Mouse (Mus musculus) CH12.LX (cell line): ENCODE data around the gene Fabp3. TPM values are rescaled to one million over a fixed set of nuclear protein-coding genes. Genes with fewer than 3 reads are reported as not detected.

ENCODE experiments used
- DNase-seq: peaks from one replicate; pipeline ENCODE4 v3.0.0-alpha.2; 2013; ENCODE audit errors: extremely low read depth
- H3K27ac ChIP-seq: 2 replicates; pipeline ENCODE4 v1.5.1; 2012; ENCODE audit warnings: low read depth, mild to moderate bottlenecking, control low read depth, moderate library complexity; ENCODE audit not compliant: insufficient read depth
- H3K27me3 ChIP-seq: replicated peaks from 2 replicates; pipeline ENCODE3; 2012; ENCODE audit warnings: inconsistent platforms
- H3K36me3 ChIP-seq, 2 experiments: replicated peaks in 1 of 2; 2 replicates each; pipeline versions ENCODE3 to v1.6.1; 2012; ENCODE audit warnings: inconsistent platforms in 1 of 2, low read length in 1 of 2, mild to moderate bottlenecking in 1 of 2, mixed read lengths in 1 of 2, moderate library complexity in 1 of 2; ENCODE audit not compliant: control insufficient read depth in 1 of 2, insufficient read depth in 1 of 2
- H3K4me1 ChIP-seq, 2 experiments: 2 replicates each; pipeline ENCODE4 v1.6.1; 2012; ENCODE audit warnings: inconsistent platforms in 1 of 2, moderate library complexity in 1 of 2; ENCODE audit not compliant: insufficient read depth in 2 of 2, control insufficient read depth in 1 of 2
- H3K4me2 ChIP-seq: 2 replicates; pipeline ENCODE4 v1.6.1; 2012; ENCODE audit warnings: low read depth, mild to moderate bottlenecking, control low read depth; ENCODE audit not compliant: poor library complexity, insufficient read depth, severe bottlenecking
- H3K4me3 ChIP-seq, 3 experiments: fragments of 150-350 bp in 1 of 3; sonication (generic) in 1 of 3; replicated peaks in 1 of 3; 2 replicates each; pipeline versions ENCODE3 to v1.5.1; 2011 to 2012; ENCODE audit warnings: low read depth in 2 of 3, low read length in 2 of 3, mild to moderate bottlenecking in 2 of 3, moderate library complexity in 2 of 3, control low read depth in 1 of 3, improper control_type of control experiment in 1 of 3, inconsistent platforms in 1 of 3, mixed read lengths in 1 of 3; ENCODE audit not compliant: poor library complexity in 1 of 3
- H3K79me2 ChIP-seq: replicated peaks from 2 replicates; pipeline ENCODE4 v1.6.1; 2012; ENCODE audit warnings: mild to moderate bottlenecking, moderate library complexity; ENCODE audit not compliant: control insufficient read depth, poor library complexity, insufficient read depth, severe bottlenecking; ENCODE audit errors: extremely low read depth
- H3K9ac ChIP-seq: 2 replicates; pipeline ENCODE4 v1.6.1; 2012; ENCODE audit warnings: low read depth, mild to moderate bottlenecking, control low read depth, moderate library complexity; ENCODE audit not compliant: insufficient read depth
- H3K9me3 ChIP-seq: replicated peaks from 2 replicates; pipeline ENCODE3; 2012; ENCODE audit warnings: low read length, inconsistent platforms, mixed read lengths
- CTCF ChIP-seq, 2 experiments: IDR thresholded peaks in 1 of 2; conservative IDR thresholded peaks in 1 of 2; 2 replicates each; pipeline ENCODE4 v1.5.1; 2011 to 2012; ENCODE audit warnings: low read depth in 2 of 2, low read length in 2 of 2, improper control_type of control experiment in 1 of 2, inconsistent platforms in 1 of 2, mild to moderate bottlenecking in 1 of 2, moderate library complexity in 1 of 2
- ELF1 ChIP-seq: IDR thresholded peaks from 2 replicates; pipeline ENCODE4 v1.6.1; 2014; ENCODE audit warnings: low read depth, mild to moderate bottlenecking, inconsistent platforms, low read length, improper control_type of control experiment
- ETS1 ChIP-seq: conservative IDR thresholded peaks from 2 replicates; pipeline ENCODE4 v1.6.1; 2012; ENCODE audit warnings: low read depth, mild to moderate bottlenecking, inconsistent platforms, low read length, improper control_type of control experiment, moderate library complexity
- GABPA ChIP-seq: IDR thresholded peaks from 2 replicates; pipeline ENCODE4 v1.6.1; 2012; ENCODE audit warnings: low read depth, low read length, improper control_type of control experiment, inconsistent platforms; ENCODE audit not compliant: insufficient replicate concordance
- JUND ChIP-seq: conservative IDR thresholded peaks from 2 replicates; pipeline ENCODE4 v1.6.1; 2011; ENCODE audit warnings: low read depth, low read length, improper control_type of control experiment
- MAFK ChIP-seq: IDR thresholded peaks from 2 replicates; pipeline ENCODE4 v1.6.1; 2011; ENCODE audit warnings: low read length, improper control_type of control experiment; ENCODE audit not compliant: insufficient replicate concordance
- MAX ChIP-seq: IDR thresholded peaks from 2 replicates; pipeline ENCODE4 v1.6.1; 2011; ENCODE audit warnings: low read length, improper control_type of control experiment
- MXI1 ChIP-seq: IDR thresholded peaks from 2 replicates; pipeline ENCODE4 v1.6.1; 2011; ENCODE audit warnings: mild to moderate bottlenecking, low read depth, low read length, improper control_type of control experiment
- MYC ChIP-seq: IDR thresholded peaks from 2 replicates; pipeline ENCODE4 v1.6.1; 2011; ENCODE audit warnings: low read depth, mild to moderate bottlenecking, improper control_type of control experiment, low read length
- NELFE ChIP-seq: IDR thresholded peaks from 2 replicates; pipeline ENCODE4 v1.6.1; 2011; ENCODE audit warnings: low read depth, low read length, improper control_type of control experiment
- NRF1 ChIP-seq: IDR thresholded peaks from 2 replicates; pipeline ENCODE4 v1.6.1; 2014; ENCODE audit warnings: low read depth, mild to moderate bottlenecking, inconsistent platforms, low read length, improper control_type of control experiment, moderate library complexity
- PAX5 ChIP-seq: IDR thresholded peaks from 2 replicates; pipeline ENCODE4 v1.6.1; 2012; ENCODE audit warnings: low read length, inconsistent platforms, mixed read lengths
- POLR2A ChIP-seq: IDR thresholded peaks from 2 replicates; pipeline ENCODE4 v1.6.1; 2011; ENCODE audit warnings: low read depth, mild to moderate bottlenecking, improper control_type of control experiment, low read length
- POLR2AphosphoS2 ChIP-seq: IDR thresholded peaks from 2 replicates; pipeline ENCODE4 v1.6.1; 2011; ENCODE audit warnings: low read depth, low read length, improper control_type of control experiment
- RAD21 ChIP-seq: IDR thresholded peaks from 2 replicates; pipeline ENCODE4 v1.6.1; 2011; ENCODE audit warnings: low read depth, mild to moderate bottlenecking, low read length, improper control_type of control experiment, moderate library complexity
- RCOR1 ChIP-seq: conservative IDR thresholded peaks from 2 replicates; pipeline ENCODE4 v1.6.1; 2012; ENCODE audit warnings: low read depth, mild to moderate bottlenecking, inconsistent platforms, low read length, improper control_type of control experiment
- SIN3A ChIP-seq: IDR thresholded peaks from 2 replicates; pipeline ENCODE4 v1.6.1; 2012; ENCODE audit warnings: low read length, improper control_type of control experiment, inconsistent platforms
- SMC3 ChIP-seq: IDR thresholded peaks from 2 replicates; pipeline ENCODE4 v1.6.1; 2011; ENCODE audit warnings: low read depth, low read length, improper control_type of control experiment
- UBTF ChIP-seq: IDR thresholded peaks from 2 replicates; pipeline ENCODE4 v1.6.1; 2012; ENCODE audit warnings: low read depth, mild to moderate bottlenecking, inconsistent platforms, low read length, improper control_type of control experiment, moderate library complexity
- USF2 ChIP-seq: conservative IDR thresholded peaks from 2 replicates; pipeline ENCODE4 v1.6.1; 2011; ENCODE audit warnings: low read depth, low read length, improper control_type of control experiment
- ZKSCAN1 ChIP-seq: IDR thresholded peaks from 2 replicates; pipeline ENCODE4 v1.6.1; 2012; ENCODE audit warnings: low read depth, inconsistent platforms, low read length, improper control_type of control experiment, borderline replicate concordance
- ZMIZ1 ChIP-seq: IDR thresholded peaks from 2 replicates; pipeline ENCODE4 v1.6.1; 2012; ENCODE audit warnings: low read depth, mild to moderate bottlenecking, inconsistent platforms, low read length, improper control_type of control experiment
- ZNF384 ChIP-seq: IDR thresholded peaks from 2 replicates; pipeline ENCODE4 v1.6.1; 2012; ENCODE audit warnings: low read depth, low read length, improper control_type of control experiment, inconsistent platforms
- dilution Hi-C: fragments of 300-500 bp; cut with MboI; formaldehyde crosslinking; loops from 2 replicates; pipeline ENCODE4 v1.14.3; 2020; ENCODE audit warnings: low sequenced_read_pairs; ENCODE audit not compliant: extremely low pct_unique_long_range_greater_than_20kb, extremely low pct_ligation_motif_present
- in situ Hi-C: fragments of 300-500 bp; cut with MboI; formaldehyde crosslinking; loops from 3 replicates; pipeline ENCODE4 v1.14.3; 2019; ENCODE audit warnings: low sequenced_read_pairs, low pct_ligation_motif_present, low pct_unique_long_range_greater_than_20kb, mixed read lengths
- polyA plus RNA-seq: library from polyadenylated mRNA; unstranded; fragments of >175 nt; gene quantifications from 2 replicates; pipeline ENCODE4 v1.2.1, GENCODE M21; 2012; ENCODE audit warnings: low read depth; ENCODE audit not compliant: insufficient read length
- total RNA-seq, 2 experiments: library from RNA; depleted of rRNA; stranded (reverse); fragments of 300-350 nt in 1 of 2; fragments of >200 nt in 1 of 2; gene quantifications; 2 replicates each; pipeline ENCODE4 v1.2.3; 2012 to 2014

The Fabp3 gene
- total and polyA plus RNA-seq, 3 experiments: not detected

GRCm38 (mm10) chr4:130297123-130297529 lies 11.3 kb upstream of the Fabp3 start:
- H3K27me3 ChIP-seq: peaks cover 39% of the 10 kb centered on the region
- H3K9ac ChIP-seq: no peak overlapping the region
- H3K9me3 ChIP-seq: no peaks in the 10 kb centered on the region
- H3K79me2 ChIP-seq: no peaks in the 10 kb centered on the region
- H3K4me3 ChIP-seq: no peak overlapping the region
- peaks cover 0 to 4% of the 10 kb centered on the region in 2 experiments; a peak in 1 of 4 replicates for H3K4me1 ChIP-seq
- in situ Hi-C loops (no loop called here), dilution Hi-C loops (no loop called here)
- H3K27ac ChIP-seq: no peak overlapping the region
- DNase-seq: peak; percentile 55
- no peak overlapping the region for H3K4me2 ChIP-seq
- no peaks in the 10 kb centered on the region for H3K36me3 ChIP-seq
- TF ChIP-seq POLR2AphosphoS2 (no peak), ZNF384 (no peak), MYC (no peak), PAX5 (no peak), NRF1 (no peak), ZKSCAN1 (no peak), POLR2A (no peak), ELF1 (no peak; the same call in 1 of the 2 replicates), CTCF (conservative IDR thresholded peaks at IDR 0.05 in 1 of 2, IDR thresholded peaks at IDR 0.05 in 1 of 2; ENCODE audit: low read depth in 2 of 2, low read length in 2 of 2) (peak; percentile 78 to 84), SMC3 (peak; percentile 72), RCOR1 (no peak), ETS1 (no peak), UBTF (no peak), MAX (no peak), GABPA (no peak), USF2 (no peak), SIN3A (no peak), MXI1 (no peak), MAFK (no peak), RAD21 (peak; percentile 62)
- TF ChIP-seq, all 38 proteins: peak for 3

- Histone ChIP-seq H3K9me3 (no peaks in the 10 kb centered on the region), H3K79me2 (no peaks in the 10 kb centered on the region), H3K4me3 (no peak overlapping the region), H3K4me2 (no peak overlapping the region), H3K9ac (no peak overlapping the region), H3K36me3 (no peaks in the 10 kb centered on the region), H3K27me3 (peaks cover 34% of the 10 kb centered on the region), H3K4me1 (peaks cover 0 to 11% of the 10 kb centered on the region in 2 experiments; a peak in 2 of 4 replicates), H3K27ac (no peak overlapping the region)
- in situ Hi-C loops: no loop called here
- TF ChIP-seq NELFE: no peak
- no peak for TF ChIP-seq USF2
- no peak for TF ChIP-seq JUND
- TF ChIP-seq SMC3: no peak
- no peak for TF ChIP-seq RAD21
- no peak for TF ChIP-seq ZMIZ1
- no peak for TF ChIP-seq MAX
- no peak for TF ChIP-seq MXI1
- TF ChIP-seq NRF1: no peak
- DNase-seq: no peak
- dilution Hi-C loops: no loop called here
Observed at GRCm38 (mm10) chr4:130298877-130299628, 9.3 kb upstream of the Fabp3 start.
